Mouse (Mus musculus): ENCODE measurements around the gene Wdr74. TPM values are rescaled to one million over a fixed set of nuclear protein-coding genes. Genes with fewer than 3 reads are reported as not detected.
A peak's percentile ranks its signal among the peaks of the same experiment; 100 is the strongest.

The Wdr74 gene
- polyA plus RNA-seq, 1 experiment from 2014 or later = 82.6 TPM

- ATAC-seq (ENCODE audit: low FRiP score) = no peak
- H3K4me2 ChIP-seq = no peak overlapping the region
- peaks cover 23% of the 10 kb centered on the region for H3K4me1 ChIP-seq (replicated peaks)
- H3K36me3 ChIP-seq = peaks cover 39% of the 10 kb centered on the region
- no peak overlapping the region for H3K4me3 ChIP-seq
- no peaks in the 10 kb centered on the region for H3K27me3 ChIP-seq
- H3K27ac ChIP-seq = no peak overlapping the region
- 97% methylated on average over 2 of the region's 2 CpGs for WGBS
- H3K9ac ChIP-seq = no peak overlapping the region
- no peaks in the 10 kb centered on the region for H3K9me3 ChIP-seq
Observed at GRCm38 (mm10) chr19:8760757-8761156, 25.1 kb downstream of the Wdr74 start.

GRCm38 (mm10) chr19:8763276-8763675, 27.6 kb downstream of the Wdr74 start:
- H3K4me1 ChIP-seq (replicated peaks) = peaks cover 9% of the 10 kb centered on the region
- 92% methylated on average over 4 of the region's 4 CpGs for WGBS
- H3K36me3 ChIP-seq = peaks cover 64% of the 10 kb centered on the region
- H3K9ac ChIP-seq = no peak overlapping the region
- no peak overlapping the region for H3K27ac ChIP-seq
- H3K4me2 ChIP-seq = no peak overlapping the region
- H3K4me3 ChIP-seq = no peak overlapping the region
- no peaks in the 10 kb centered on the region for H3K9me3 ChIP-seq
- no peak for ATAC-seq (ENCODE audit: low FRiP score)
- H3K27me3 ChIP-seq = no peaks in the 10 kb centered on the region

GRCm38 (mm10) chr19:8765562-8765961, 29.9 kb downstream of the Wdr74 start:
- Histone ChIP-seq H3K27ac (no peak overlapping the region), H3K4me3 (no peak overlapping the region), H3K9ac (no peak overlapping the region), H3K4me2 (no peak overlapping the region), H3K9me3 (no peaks in the 10 kb centered on the region), H3K27me3 (no peaks in the 10 kb centered on the region), H3K36me3 (peaks cover 84% of the 10 kb centered on the region), H3K4me1 (replicated peaks) (peaks cover 4% of the 10 kb centered on the region; the same call in 1 of the 2 replicates)
- no peak for ATAC-seq (ENCODE audit: low FRiP score)
- WGBS = 99% methylated on average over 9 of the region's 9 CpGs

GRCm38 (mm10) chr19:8770567-8771270, 35.1 kb downstream of the Wdr74 start, which contains the start of gene Tmem223:
Gene Tmem223, plus strand, starts transcription at chr19:8770996.
- WGBS = 21% methylated on average over 29 of the region's 29 CpGs
- ATAC-seq (ENCODE audit: low FRiP score) = peak; percentile 25
- H3K36me3 ChIP-seq = peaks cover 58% of the 10 kb centered on the region

GRCm38 (mm10) chr19:8772996-8773395, 37.4 kb downstream of the Wdr74 start:
- 83% methylated on average over 5 of the region's 5 CpGs for WGBS
- H3K9ac ChIP-seq = peak overlapping the region; percentile 89; the same call in 1 of the 2 replicates

More at GRCm38 (mm10) chr19:8770567-8771270, 35.1 kb downstream of the Wdr74 start, which contains the start of gene Tmem223:
- Histone ChIP-seq H3K27ac (peak within 1 kb of the TSS; percentile 93), H3K9me3 (no peaks in the 10 kb centered on the region), H3K4me1 (replicated peaks) (peaks cover 36% of the 10 kb centered on the region), H3K27me3 (no peaks in the 10 kb centered on the region), H3K4me3 (peak within 1 kb of the TSS; percentile 79), H3K4me2 (peak within 1 kb of the TSS; percentile 73), H3K9ac (peak within 1 kb of the TSS; percentile 96)

GRCm38 (mm10) chr19:8773409-8773808, 37.8 kb downstream of the Wdr74 start:
- Histone ChIP-seq H3K4me1 (replicated peaks) (peaks cover 42% of the 10 kb centered on the region), H3K27ac (peak overlapping the region; percentile 55; the same call in 1 of the 2 replicates), H3K4me2 (peak overlapping the region; percentile 99), H3K36me3 (peaks cover 37% of the 10 kb centered on the region), H3K4me3 (peak overlapping the region; percentile 69), H3K9ac (peak overlapping the region; percentile 89), H3K9me3 (no peaks in the 10 kb centered on the region), H3K27me3 (no peaks in the 10 kb centered on the region)
- 59% methylated on average over 6 of the region's 6 CpGs for whole genome bisulfite sequencing
- no peak for ATAC-seq (ENCODE audit: low FRiP score)

More at GRCm38 (mm10) chr19:8772996-8773395, 37.4 kb downstream of the Wdr74 start:
- Histone ChIP-seq H3K27ac (peak overlapping the region; percentile 55; the same call in 1 of the 2 replicates), H3K4me2 (peak overlapping the region; percentile 99), H3K9me3 (no peaks in the 10 kb centered on the region), H3K4me1 (replicated peaks) (peaks cover 42% of the 10 kb centered on the region), H3K36me3 (peaks cover 37% of the 10 kb centered on the region), H3K27me3 (no peaks in the 10 kb centered on the region), H3K4me3 (peak overlapping the region; percentile 69)
- ATAC-seq (ENCODE audit: low FRiP score) = no peak

GRCm38 (mm10) chr19:8774086-8774835, 38.6 kb downstream of the Wdr74 start, which contains the start of gene Tmem179b:
Gene Tmem179b, minus strand, starts transcription at chr19:8774467.
- Histone ChIP-seq H3K9me3 (no peaks in the 10 kb centered on the region), H3K4me2 (peak within 1 kb of the TSS; percentile 99), H3K27ac (peak within 1 kb of the TSS; percentile 99), H3K36me3 (peaks cover 34% of the 10 kb centered on the region), H3K4me3 (peak within 1 kb of the TSS; percentile 69), H3K4me1 (replicated peaks) (peaks cover 42% of the 10 kb centered on the region), H3K9ac (peak within 1 kb of the TSS; percentile 89), H3K27me3 (no peaks in the 10 kb centered on the region)
- under 1% methylated on average over 68 of the region's 68 CpGs for WGBS
- peak; percentile 95 for ATAC-seq (ENCODE audit: low FRiP score)

- Histone ChIP-seq H3K4me2 (peak overlapping the region; percentile 99), H3K4me3 (peak overlapping the region; percentile 69), H3K27me3 (no peaks in the 10 kb centered on the region), H3K9ac (peak overlapping the region; percentile 89), H3K9me3 (no peaks in the 10 kb centered on the region), H3K4me1 (replicated peaks) (peaks cover 42% of the 10 kb centered on the region), H3K36me3 (peaks cover 30% of the 10 kb centered on the region), H3K27ac (peak overlapping the region; percentile 99)
- peak; percentile 58 for ATAC-seq (ENCODE audit: low FRiP score)
- 6% methylated on average over 20 of the region's 20 CpGs for WGBS
Observed at GRCm38 (mm10) chr19:8774951-8775421, 39.4 kb downstream of the Wdr74 start.

- Histone ChIP-seq H3K4me1 (replicated peaks) (peaks cover 18% of the 10 kb centered on the region), H3K27ac (peak within 1 kb of the TSS; percentile 82), H3K9ac (peak within 1 kb of the TSS; percentile 77), H3K9me3 (no peaks in the 10 kb centered on the region), H3K27me3 (no peaks in the 10 kb centered on the region), H3K4me2 (peak within 1 kb of the TSS; percentile 78), H3K36me3 (peaks cover 32% of the 10 kb centered on the region), H3K4me3 (peak within 1 kb of the TSS; percentile 69)
- peak; percentile 99 for ATAC-seq (ENCODE audit: low FRiP score)
- WGBS = under 1% methylated on average over 32 of the region's 32 CpGs
Observed at GRCm38 (mm10) chr19:8786008-8786781, 50.6 kb downstream of the Wdr74 start, which contains the start of gene Taf6l. Gene Taf6l, minus strand, starts transcription at chr19:8786417.

- ATAC-seq (ENCODE audit: low FRiP score) = no peak
- Histone ChIP-seq H3K9ac (peak overlapping the region; percentile 53), H3K9me3 (no peaks in the 10 kb centered on the region), H3K4me2 (no peak overlapping the region), H3K36me3 (peaks cover 24% of the 10 kb centered on the region), H3K4me1 (replicated peaks) (peaks cover 18% of the 10 kb centered on the region), H3K4me3 (no peak overlapping the region), H3K27me3 (no peaks in the 10 kb centered on the region), H3K27ac (peak overlapping the region; percentile 58; the same call in 1 of the 2 replicates)
- 19% methylated on average over 3 of the region's 3 CpGs for WGBS
Observed at GRCm38 (mm10) chr19:8788521-8788920, 52.9 kb downstream of the Wdr74 start.

- H3K4me3 ChIP-seq = no peak overlapping the region
- H3K27ac ChIP-seq = peak overlapping the region; percentile 58; the same call in 1 of the 2 replicates
- H3K36me3 ChIP-seq = peaks cover 27% of the 10 kb centered on the region
- WGBS = 38% methylated on average over 1 of the region's 1 CpGs
- H3K27me3 ChIP-seq = no peaks in the 10 kb centered on the region
- no peak for ATAC-seq (ENCODE audit: low FRiP score)
- no peaks in the 10 kb centered on the region for H3K9me3 ChIP-seq
- H3K9ac ChIP-seq = peak overlapping the region; percentile 53
- H3K4me1 ChIP-seq (replicated peaks) = peaks cover 18% of the 10 kb centered on the region
- no peak overlapping the region for H3K4me2 ChIP-seq
Observed at GRCm38 (mm10) chr19:8789171-8789570, 53.5 kb downstream of the Wdr74 start.

Data from hindbrain, embryonic 13.5 days (tissue).